Mouse (Mus musculus): Measurements from ENCODE around the gene Retsat.

Gene Retsat

DNA sequence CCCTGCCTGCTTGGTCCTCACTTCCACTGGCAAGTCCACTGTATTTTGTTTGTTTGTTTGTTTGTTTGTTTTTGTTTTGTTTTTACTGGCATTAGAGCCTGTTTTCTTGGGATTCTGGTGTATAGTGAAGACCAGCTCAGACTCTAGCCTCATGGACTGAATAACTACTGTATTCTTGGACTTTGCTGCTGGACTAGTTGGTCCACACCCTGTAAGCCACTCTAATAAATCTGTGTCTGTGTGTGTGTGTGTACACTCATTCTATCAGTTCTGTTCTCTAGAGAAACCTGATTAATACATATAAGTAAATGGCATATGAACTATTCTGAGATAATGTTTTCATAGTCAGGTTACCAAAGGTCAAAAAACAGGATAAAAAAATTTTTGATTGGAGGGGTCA is 8.2 kb upstream of the Retsat start:
- no peak for DNase-seq

DNA sequence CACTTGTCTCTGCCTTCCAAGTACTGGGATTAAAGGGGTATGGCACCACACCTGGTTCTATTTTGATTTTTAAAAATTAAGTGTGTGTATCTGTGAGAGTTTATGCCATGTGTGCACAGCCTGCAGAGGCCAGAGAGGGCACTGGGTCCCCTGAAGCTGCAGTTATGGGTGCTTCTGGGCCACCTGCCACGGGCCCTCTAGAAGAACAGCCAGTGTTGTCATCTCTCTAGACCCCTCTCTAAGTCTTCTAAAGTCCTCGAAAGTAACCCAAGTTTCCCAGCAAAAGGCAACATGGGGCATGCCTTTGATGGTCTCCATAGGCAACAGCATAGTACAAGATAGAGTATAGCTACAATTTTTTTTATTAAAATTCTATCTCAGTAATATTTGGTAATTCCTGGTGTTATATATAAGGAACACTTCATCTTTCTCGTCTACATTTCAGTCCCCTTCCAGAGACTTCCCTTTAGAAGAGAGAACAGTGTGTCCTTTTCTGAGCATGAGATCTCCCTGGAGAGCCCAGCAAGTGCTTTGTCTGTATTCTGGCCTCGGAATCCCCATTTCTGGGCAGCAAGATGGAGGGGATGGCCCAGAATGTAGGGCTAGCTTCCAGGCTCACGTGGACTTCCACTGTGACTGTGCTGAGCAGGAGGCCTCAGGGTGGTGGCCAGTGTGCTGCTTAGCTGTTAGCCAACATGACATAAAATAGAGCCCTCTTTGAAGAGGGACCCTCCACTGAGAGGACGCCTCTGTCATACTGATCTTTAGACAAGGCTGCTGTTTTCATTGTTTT is 5.1 kb upstream of the Retsat start:
- no peak for DNase-seq

DNA sequence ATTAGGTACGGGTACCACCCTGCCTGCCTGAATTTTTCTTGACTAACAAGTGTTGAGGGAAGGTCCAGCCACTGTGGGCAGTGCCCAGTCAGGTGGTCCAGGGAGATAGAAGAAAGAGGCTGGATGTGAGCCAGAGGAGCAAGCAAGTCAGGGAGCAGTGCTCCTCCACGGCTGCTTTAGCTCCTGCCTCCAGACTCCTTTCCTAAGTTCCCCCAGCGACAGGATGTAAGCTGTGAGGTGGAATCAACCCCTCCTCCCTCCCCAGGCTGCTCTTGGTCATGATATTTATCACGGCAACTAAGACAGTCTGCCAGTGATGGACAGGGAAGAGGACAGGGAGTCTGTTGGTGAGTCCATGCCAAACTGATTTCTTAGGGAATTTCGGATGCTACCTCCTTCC is 4.4 kb upstream of the Retsat start:
- no peak for DNase-seq

DNA sequence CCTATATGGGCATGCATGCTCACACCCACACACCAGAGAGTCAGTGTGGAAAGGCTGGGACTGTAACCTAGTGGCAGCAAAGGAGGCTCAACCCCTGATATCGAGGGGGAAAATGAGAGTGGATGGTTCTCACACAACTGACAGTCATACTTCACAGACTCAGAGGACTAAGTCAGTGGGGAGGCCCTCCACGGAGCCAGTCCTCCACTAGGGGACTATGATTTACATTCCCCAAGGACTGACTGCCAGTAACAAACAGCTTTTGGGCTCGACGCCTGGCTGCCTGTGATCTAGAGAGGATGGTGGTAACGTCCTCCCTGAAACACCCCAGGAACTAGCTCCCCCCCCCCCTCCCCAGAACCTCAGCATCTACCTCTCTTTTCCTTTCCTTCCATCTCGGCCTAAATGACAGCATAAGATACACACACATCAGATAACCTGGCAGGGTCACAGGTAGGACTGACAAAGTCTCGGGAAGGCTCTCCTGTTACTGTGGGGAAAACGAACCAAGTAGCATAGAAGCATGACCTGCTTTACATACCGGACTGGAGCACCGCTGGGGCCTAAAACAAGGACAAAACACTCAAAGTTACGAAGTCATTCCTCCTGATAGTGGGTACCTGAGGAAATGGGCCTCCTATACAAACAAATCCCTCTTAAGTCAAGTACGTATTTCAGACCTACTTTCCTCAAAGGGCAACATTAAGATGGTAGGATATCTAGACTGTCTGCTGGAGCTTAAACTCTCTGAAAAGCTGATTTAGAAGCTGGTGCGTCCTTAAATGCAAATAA is 996 bp upstream of the Retsat start:
- peak; percentile 46 for DNase-seq

DNA sequence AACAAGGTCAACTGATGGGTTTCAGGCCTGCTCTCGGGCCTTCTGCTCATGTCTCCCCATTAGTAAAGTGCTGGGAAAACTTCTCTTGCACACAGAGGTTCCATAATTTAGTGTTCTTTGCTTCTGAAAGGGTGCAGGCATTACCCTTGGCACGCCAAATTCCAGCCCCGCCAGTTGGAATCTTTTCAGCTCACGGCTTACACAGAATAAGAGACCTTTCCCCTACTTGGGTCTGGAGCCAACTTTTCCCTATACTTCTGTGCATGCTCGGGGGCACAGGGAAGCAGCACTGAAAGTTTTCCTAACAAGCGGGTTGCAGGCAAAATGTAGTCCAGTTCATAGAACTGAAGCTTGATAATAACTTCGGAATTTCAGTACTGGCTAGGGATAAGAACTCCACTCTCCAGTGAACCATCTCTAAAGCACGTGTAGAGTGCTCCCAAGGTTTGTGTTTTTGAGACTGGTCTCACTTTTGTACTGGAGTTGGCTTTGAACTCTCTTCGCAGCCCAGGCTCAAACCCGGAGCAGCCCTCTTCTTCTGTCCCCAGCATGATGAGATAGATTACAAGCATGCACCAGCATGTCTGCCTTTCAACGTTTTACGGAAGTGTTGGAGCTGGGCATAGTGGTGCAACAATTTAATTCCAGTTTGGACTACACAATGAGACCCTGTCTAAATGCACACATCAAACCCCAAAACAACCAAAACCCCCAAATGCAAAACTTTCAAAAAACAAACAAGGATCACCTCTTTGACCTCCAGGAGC is 699 bp downstream of the Retsat start:
- peak; percentile 80 for DNase-seq

DNA sequence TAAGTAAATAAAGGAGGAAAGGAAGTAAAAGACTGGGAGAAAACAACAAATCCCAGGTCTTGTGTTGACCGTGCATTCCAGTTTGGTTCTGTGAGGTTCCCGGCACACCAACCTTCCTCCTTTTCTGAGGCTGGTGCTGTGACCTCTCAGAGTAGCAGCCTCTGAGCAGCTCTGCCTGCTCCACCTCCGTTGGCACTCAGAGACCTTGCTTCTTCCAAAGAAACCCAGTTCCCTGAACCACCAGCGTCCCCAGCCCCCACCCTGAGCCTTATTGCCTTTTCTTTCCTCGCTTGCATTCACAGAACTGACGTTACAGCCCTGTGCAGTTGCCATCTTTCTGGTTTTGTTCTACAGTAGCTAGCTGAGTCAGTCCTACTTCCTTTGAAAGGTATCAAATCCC is 1.9 kb downstream of the Retsat start:
- no peak for DNase-seq

DNA sequence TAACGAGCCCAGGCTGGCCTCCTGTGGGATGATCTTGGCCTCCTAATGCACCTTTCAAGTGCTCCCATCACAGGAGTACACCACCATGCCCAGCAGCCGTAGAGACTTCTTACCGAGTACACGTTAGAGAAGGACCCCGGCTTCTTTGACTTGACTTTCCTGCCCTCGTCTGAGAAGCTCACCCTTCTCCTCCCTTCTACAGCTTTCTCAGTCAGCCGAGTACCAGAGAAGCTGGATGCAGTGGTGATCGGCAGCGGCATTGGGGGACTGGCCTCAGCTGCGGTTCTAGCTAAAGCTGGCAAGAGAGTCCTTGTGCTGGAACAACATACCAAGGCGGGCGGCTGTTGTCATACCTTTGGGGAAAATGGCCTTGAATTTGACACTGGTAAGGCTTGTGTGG is 2.5 kb downstream of the Retsat start:
- no peak for DNase-seq

DNA sequence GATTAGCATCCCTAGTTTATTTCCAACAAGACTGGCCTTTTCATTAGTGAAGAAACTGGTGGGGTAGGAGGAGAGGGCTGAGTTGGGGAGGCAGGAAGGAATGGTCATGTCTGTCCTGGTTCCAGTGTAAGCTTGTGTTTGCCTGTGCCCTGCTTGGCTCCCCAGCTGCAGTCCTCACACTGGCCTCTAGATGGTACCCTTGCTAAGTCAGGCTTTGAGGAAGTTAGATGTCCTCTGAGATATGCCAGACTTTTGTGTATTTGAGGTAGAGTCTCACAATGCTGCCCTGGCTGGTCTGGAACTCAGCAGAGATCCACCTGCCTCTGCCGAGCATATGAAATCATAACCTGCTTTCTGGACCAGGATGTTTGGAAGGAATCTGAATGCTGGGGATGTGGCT is 3.5 kb downstream of the Retsat start:
- DNase-seq, result peak; percentile 89

DNA sequence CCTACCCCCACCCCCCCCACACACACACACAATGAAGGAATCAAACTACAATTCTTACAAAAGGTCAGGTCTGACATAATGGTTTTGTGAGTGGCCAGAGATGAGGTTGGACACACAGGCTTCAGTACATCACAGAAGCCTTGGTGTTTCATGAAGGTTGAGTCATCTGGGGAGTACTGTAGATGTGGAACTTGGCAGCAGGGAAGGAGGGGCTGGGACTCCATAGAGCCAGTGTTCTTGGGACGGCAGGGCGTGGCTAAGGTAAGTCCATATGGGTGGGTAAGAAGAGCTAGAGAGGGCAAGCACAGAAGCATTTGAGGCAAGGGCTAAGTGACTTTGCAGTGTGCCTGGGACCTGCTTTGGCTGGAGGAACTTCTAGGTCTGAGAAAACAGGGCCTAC is 5.8 kb downstream of the Retsat start:
- DNase-seq, result no peak

DNA sequence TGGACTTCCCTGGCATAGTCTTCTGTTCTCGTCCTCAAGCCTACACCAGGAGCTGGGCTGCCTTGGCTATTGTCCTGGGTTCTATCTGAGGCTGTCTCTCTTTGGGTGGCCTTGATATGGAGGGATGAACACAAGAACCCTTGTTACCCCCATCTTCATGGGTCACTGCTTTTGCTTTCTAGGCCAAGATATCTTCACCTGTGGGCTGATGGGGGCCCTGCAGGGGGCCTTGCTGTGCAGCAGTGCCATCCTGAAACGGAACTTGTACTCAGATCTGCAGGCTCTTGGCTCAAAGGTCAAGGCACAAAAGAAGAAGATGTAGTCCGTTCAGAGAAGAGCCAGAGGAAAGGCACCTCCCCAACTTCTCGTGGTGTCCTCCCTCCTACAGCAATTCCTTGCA is 8.8 kb downstream of the Retsat start:
- peak; percentile 61 for DNase-seq

DNA sequence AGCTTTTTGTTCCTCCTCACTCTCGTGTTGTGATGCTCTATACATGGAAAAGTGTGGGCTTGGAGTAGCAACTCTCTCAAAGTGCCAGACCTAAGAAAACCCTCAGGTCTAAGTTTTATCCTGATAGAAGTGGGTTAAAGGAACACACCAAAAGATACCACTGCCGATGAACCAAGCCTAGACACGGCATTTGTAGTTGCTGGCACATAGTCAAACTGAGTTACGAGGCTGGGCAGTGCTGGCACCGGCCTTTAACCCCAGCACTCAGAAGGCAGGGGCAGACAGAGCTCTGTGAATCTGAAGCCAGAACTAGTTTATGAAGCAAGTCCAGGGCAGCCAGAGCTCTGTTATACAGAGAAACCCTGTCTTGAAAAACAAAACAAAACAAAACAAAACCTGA is 9.4 kb downstream of the Retsat start:
- DNase-seq, result peak; percentile 73

DNA sequence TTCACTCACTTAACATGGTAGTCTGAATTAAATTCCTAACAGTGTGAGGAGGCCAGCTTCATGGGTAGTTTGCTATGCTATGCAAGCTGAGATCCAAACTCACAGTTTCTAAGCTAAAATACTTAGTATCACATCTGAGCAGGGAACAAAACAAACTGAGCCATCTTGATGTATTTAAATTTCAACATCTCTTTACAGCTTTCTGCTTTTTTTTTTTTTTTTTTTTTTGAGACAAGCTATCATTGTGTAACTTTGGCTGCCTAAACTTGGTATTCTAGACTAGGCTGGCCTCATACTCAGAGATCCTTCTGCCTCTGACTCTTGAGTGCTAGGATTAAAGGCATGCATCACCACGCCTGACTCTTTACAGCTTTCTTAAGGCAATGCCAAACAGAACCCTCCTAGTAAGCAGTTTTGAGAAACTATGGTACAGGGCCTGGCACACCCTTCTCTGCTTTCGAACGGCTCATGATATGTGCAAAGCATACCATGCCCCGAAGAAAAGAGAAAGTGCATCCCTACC is 10.4 kb downstream of the Retsat start:
- DNase-seq, result no peak

DNA sequence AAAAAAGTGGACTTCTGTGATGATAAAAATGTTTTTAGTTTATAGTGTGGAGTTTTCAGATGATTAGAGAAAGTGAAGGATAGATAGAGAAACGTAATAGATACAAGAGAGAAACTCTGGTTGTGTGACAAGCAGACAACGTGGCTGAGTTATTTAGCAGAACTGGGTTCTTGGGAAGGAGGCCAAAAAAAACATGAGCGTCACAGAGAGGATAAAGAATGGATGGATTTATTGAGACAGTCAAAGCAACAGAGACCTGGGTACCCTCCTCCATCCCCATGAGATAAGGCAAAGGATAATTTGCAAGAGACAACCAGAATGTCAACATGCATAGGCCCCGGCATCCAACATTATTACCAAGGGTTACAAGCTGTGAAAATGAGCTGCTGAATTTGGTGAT is 12.0 kb downstream of the Retsat start:
- no peak for DNase-seq

DNA sequence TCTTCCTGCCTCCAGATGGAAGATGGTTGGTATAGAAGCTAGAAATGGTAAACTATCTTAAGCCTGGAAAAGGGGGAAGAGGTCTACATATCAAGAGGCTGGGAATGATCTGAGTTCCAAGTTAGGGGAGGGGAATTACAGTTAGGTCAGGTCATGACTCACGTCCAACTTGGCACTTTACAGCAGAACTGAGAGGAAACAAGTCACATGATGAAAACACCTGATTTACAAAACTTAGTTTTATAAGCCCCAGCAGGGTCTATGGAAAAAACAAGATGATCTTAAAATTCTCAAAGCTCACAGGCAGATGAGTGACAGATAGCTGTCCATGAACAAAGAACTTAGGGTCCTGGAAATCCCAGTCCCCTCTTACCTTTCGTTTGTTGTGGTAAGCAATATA is 16.9 kb downstream of the Retsat start:
- no peak for DNase-seq

DNA sequence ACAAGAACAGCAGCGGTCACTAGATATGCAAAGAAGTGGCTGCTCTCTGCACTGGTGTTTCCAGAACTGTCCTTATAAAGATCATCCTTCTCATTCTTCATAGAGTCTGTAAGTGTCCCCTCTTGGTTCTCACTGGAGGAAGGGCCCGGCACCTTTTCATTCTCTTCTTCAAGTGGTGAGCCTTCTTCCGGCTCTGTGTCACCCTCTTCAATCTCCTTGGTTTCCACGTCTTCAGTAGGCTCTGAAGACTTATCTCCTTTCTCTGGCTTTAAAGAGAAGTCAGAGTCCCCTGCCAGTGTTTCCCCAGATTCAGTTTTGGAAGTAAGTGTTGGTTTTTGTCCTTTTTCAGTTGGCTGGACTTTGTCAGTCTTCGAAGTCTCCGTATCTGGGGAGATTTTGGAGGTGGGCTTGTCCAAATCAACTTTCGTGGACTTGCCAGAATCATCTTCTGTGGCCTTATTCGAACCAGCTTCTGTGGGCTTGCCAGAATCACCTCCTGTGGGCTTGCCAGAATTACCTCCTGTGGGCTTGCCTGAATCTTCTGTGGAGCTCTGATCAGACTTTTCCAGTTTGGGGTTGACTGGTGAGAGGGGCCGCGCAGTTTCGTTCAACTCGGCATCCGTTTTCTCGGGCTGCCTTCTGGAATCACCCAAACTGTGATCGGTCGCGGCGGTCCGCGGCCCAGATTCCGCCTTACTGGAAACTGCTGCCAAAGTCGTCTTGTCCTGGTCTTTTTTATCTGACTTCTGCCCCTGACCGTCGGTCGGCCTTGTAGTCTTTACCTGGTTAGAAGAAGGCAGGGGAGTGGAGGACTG is 17.5 kb downstream of the Retsat start:
- DNase-seq, result no peak

DNA sequence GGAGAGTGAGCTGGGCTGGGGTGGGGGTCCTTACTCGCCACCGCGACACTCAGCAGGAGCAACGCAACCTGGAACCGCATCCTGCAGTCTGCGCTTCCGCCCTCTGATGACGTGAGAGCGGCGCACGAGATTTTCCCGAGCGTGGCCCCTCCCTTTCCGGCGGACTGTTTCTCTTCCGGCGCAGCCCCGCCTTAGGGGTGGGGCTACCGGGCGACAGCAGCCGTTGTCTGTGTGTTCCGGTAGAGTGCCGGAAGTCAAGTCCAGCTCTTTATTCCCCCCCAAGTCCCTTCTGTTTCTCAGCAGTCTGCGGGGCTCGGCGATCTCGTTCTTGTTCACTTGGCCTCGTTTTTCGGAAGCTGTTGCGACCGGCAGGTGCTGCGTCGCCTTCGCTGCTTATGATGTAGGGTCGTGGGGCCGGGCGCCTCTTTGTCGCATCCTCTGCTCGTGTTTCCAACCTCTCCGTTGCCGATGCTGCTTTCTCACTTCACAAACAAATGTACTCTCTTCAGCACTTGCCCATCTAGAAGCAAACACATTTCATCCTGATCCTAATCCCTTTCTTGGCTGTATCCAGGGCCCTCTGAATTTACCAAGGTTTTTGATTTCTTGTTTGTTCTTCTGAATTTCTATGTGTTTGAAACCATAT is 18.5 kb downstream of the Retsat start, which contains the start of gene Tgoln1:
Tgoln1 (minus strand) TSS at position 358 of the 646 bp plus-strand sequence.
- DNase-seq, result peak; percentile 96

DNA sequence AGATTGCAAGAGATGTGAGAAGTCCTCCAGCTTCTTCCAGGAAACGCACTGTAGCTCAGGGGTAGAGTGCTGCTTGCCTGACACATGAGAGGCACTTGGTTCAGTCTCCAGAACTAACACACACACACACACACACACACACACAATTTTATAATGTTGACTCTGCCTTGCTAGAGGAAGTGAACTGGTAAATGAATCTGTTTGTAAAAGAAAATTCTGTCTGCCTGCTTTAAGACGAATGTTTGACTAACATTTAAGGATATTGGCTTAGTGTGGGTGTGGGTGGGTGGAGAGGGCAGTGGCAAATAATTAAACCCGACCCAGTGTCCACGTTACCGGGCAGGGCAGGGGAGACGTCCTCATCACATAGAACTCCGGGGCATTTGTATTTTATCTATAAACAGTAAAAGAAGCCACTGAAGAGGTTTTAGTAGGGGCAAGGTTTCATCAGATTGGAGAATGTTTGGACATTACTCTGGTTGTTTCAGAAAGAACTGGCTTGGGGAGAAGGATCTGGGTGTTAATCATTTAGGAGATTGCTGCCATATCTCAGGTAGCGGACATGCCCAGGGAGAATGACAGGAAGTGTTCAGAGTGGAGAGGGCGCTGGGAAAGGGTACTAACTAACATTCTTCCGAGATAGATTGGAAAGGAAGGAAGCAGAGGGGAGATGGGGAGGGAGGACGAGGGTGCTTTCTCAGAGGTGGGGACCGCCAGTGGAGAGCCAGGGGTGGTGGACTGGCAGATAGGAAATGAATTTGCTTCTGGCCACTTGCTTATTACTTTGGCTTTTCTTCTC is 21.7 kb downstream of the Retsat start:
- peak; percentile 62 for DNase-seq

DNA sequence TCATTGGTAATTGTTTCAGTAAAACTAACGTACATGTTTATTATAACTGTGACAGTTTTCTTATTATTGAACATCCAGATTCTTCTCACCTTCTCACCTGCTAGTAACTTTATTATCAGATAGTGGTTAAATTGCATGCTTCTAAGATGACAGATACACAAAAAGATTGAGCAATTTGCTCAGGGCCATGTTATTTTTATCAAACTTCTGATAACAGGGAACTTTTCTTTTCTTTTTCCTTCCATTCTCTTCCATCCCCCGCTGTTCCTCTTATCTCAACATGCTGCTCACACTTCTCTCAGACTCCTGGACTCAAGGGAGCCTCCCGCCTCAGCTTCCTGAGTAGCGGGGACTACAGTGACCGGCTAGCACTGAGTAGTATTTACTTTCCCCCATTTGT is 22.6 kb downstream of the Retsat start:
- no peak for DNase-seq

DNA sequence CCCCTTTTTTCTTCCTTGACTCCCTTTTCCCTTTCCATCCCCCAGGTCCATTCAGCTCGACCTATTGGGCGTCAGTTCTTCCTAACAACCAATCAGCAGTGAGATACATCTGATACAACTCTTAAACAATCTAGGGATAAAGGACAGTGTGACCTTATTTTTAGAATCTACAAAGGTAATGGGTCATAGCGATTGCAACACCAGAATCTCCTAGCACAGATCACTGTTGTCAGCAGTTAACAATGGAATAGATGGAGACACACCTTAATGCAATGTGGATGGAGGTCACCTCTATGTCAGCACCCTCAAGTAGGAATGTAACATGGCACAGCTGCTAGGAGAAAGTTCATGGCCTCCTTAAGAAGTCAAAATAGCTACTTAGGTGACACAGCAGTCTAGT is 24.6 kb downstream of the Retsat start:
- DNase-seq, result no peak

DNA sequence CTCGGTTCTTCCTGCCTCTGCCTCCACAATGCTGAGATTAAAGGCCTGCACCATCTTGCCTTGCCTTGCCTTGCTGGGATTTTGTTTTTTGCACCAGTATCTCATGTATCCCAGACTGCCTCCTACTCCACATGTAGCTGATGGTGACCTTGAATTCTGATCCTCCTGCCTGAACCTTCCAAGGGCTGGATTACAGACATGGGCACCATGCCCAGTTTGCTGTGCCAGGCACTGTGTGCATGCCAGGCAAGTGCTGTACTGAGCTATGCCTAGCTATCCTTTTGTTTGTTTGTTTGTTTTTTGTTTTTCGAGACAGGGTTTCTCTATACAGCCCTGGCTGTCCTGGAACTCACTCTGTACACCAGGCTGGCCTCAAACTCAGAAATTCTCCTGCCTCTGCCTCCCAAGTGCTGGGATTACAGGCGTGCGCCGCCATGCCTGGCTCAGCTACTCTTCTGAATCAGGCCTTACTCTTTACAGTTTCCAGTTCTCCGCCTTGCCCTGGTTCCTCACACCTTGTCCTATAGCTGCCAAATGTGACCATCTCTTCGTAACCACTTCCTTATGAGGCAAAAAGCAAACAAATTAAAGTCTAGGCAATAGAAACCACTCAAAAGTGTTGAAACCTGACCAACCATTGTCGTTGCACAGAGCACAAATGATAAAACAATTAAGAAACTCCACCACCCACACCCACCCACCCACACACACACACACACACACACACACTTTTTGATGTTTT is 25.6 kb downstream of the Retsat start:
- peak; percentile 45 for DNase-seq

Measured in kidney, postnatal 14 days (tissue).